Mouse (Mus musculus) limb, embryonic 15.5 days (tissue): Measurements from ENCODE around the gene Zfp689. TPM values are rescaled to one million over a fixed set of nuclear protein-coding genes. Genes with fewer than 3 reads are reported as not detected.
"Not testable (repeated sequence)": the region's sequence is repeated elsewhere in the genome, so short reads cannot be mapped to it uniquely, and the experiment has no call there.

ENCODE experiments used
- ATAC-seq: fragments of 200-750 bp; cut with Nextera tagmentation; 2 replicates; pipeline ENCODE4 v1.8.0; 2017; ENCODE audit warnings: low read depth, moderate TSS enrichment; ENCODE audit not compliant: insufficient number of reproducible peaks, low FRiP score, low TSS enrichment
- H3K27ac ChIP-seq: fragments of 300-500 bp; sonication (generic); 2 replicates; pipeline ENCODE4 v1.5.1; 2015; ENCODE audit warnings: moderate library complexity, mild to moderate bottlenecking, inconsistent platforms
- H3K27me3 ChIP-seq: fragments of 300-500 bp; sonication (generic); 2 replicates; pipeline ENCODE4 v1.6.1; 2015; ENCODE audit warnings: inconsistent platforms
- H3K36me3 ChIP-seq: fragments of 300-500 bp; sonication (generic); 2 replicates; pipeline ENCODE4 v1.6.1; 2015; ENCODE audit warnings: inconsistent platforms
- H3K4me1 ChIP-seq: fragments of 300-500 bp; sonication (generic); 2 replicates; pipeline ENCODE4 v1.6.1; 2015; ENCODE audit warnings: inconsistent platforms
- H3K4me2 ChIP-seq: fragments of 300-500 bp; sonication (generic); 2 replicates; pipeline ENCODE4 v1.6.1; 2015; ENCODE audit warnings: mild to moderate bottlenecking, inconsistent platforms
- H3K4me3 ChIP-seq: fragments of 300-500 bp; sonication (generic); 2 replicates; pipeline ENCODE4 v1.5.1; 2015; ENCODE audit warnings: mild to moderate bottlenecking, inconsistent platforms
- H3K9ac ChIP-seq: fragments of 300-500 bp; sonication (generic); 2 replicates; pipeline ENCODE4 v1.6.1; 2015; ENCODE audit warnings: inconsistent platforms
- H3K9me3 ChIP-seq: fragments of 300-500 bp; sonication (generic); 2 replicates; pipeline ENCODE4 v1.6.1; 2016; ENCODE audit warnings: inconsistent platforms
- WGBS: fragments of 180-500 bp; shearing (Covaris S2); methylation state at CpG from one replicate; pipeline ENCODE4 v1.1.7; 2015; 5-methylcytosine and 5-hydroxymethylcytosine counted together
- polyA plus RNA-seq: library from polyadenylated mRNA; unstranded; fragments of >200 nt; fragmentation: Nextera tagmentation; extraction: Ambion mirVana; gene quantifications from 2 replicates; pipeline ENCODE4 v1.2.1, GENCODE M21; 2015

Gene Zfp689
- 9.4 and 9.8 TPM in 2 replicates for polyA plus RNA-seq

DNA sequence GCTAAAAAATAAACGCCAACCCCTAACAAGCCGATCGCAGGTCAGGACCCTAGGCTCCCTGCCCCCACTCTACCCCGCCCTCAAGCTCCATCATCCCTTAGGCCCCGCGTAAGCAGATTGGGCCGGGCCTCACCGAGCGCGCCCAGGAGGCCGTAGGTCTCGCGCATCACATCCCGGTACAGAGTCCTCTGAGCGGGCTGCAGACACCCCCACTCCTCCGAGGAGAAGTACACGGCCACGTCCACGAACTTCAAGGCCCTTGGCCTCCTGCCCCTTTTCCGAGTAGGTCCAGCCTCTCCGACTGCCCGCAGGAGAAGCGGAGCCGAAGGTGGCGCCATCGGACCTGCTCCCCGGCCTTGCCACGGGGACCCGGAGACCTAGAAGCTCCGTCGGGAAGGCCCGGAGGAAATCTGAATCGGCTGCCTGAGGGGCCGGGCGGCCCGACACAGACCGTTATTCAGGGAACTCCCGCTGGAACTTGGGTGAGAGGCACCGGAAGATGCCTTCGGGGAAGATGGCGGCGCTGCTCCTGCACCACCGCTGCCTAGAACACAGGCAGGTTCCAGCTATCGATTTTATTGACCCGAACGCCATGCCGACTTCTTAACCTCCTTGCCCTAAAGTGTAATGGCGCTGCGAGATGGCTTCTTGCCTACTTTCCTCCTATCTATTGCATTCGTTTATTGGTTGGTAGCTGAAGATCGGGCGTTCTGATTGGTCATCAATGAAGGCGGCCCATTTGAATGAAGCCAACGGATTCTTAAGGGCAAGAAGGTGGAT lies at the start of gene Zfp689:
Gene Zfp689, minus strand, starts transcription at position 638 of the 780 bp plus-strand sequence.
- under 1% methylated on average over 54 of the region's 54 CpGs for WGBS
- H3K4me1 ChIP-seq: peaks cover 36% of the 10 kb centered on the region
- peaks cover 44% of the 10 kb centered on the region for H3K36me3 ChIP-seq
- ATAC-seq: peak; percentile 82
- no peaks in the 10 kb centered on the region for H3K27me3 ChIP-seq
- H3K4me2 ChIP-seq: peak within 1 kb of the TSS; percentile 69
- H3K9ac ChIP-seq: peak within 1 kb of the TSS; percentile 91
- peak within 1 kb of the TSS; percentile 89 for H3K4me3 ChIP-seq
- peak within 1 kb of the TSS; percentile 97 for H3K27ac ChIP-seq
- H3K9me3 ChIP-seq: no peaks in the 10 kb centered on the region

GRCm38 (mm10) chr7:127498407-127498806 lies 49.4 kb upstream of the Zfp689 start:
- H3K36me3 ChIP-seq: no peaks in the 10 kb centered on the region
- no peak for ATAC-seq
- no peak overlapping the region for H3K4me3 ChIP-seq
- H3K4me2 ChIP-seq: no peak overlapping the region
- 46% methylated on average over 3 of the region's 3 CpGs for WGBS
- no peaks in the 10 kb centered on the region for H3K27me3 ChIP-seq
- no peaks in the 10 kb centered on the region for H3K4me1 ChIP-seq
- no peak overlapping the region for H3K27ac ChIP-seq
- H3K9ac ChIP-seq: no peak overlapping the region
- no peaks in the 10 kb centered on the region for H3K9me3 ChIP-seq

DNA sequence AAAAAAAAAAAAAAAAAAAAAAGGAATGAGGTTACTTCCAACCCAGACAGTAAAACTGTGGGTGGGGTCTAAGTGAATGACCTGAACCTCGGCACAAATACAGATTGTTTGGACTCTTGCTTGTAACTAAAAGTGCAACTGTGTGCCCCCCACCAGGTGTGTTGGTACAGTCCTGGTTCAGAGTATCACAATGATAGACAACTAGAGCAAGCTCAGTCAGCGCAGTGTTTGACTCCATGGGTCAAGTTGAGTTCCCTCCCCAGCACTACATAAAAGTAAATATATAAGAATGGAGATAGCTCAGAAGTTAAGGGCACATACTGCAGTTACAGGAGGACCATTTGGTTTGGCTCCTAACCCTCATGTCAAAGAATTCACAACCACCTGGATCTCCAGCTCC lies 48.4 kb upstream of the Zfp689 start:
- Histone ChIP-seq H3K27me3 (no peaks in the 10 kb centered on the region), H3K9ac (no peak overlapping the region), H3K4me3 (no peak overlapping the region), H3K27ac (no peak overlapping the region), H3K9me3 (no peaks in the 10 kb centered on the region), H3K4me1 (no peaks in the 10 kb centered on the region), H3K4me2 (no peak overlapping the region), H3K36me3 (peaks cover 5% of the 10 kb centered on the region)
- ATAC-seq: no peak
- WGBS: 73% methylated on average over 2 of the region's 2 CpGs

GRCm38 (mm10) chr7:127494648-127495047 lies 45.7 kb upstream of the Zfp689 start:
- no peaks in the 10 kb centered on the region for H3K4me1 ChIP-seq
- H3K27ac ChIP-seq: no peak overlapping the region
- H3K9me3 ChIP-seq: no peaks in the 10 kb centered on the region
- no peak overlapping the region for H3K9ac ChIP-seq
- no peaks in the 10 kb centered on the region for H3K27me3 ChIP-seq
- no peak overlapping the region for H3K4me3 ChIP-seq
- no peak overlapping the region for H3K4me2 ChIP-seq
- H3K36me3 ChIP-seq: peaks cover 32% of the 10 kb centered on the region
- ATAC-seq: no peak

DNA sequence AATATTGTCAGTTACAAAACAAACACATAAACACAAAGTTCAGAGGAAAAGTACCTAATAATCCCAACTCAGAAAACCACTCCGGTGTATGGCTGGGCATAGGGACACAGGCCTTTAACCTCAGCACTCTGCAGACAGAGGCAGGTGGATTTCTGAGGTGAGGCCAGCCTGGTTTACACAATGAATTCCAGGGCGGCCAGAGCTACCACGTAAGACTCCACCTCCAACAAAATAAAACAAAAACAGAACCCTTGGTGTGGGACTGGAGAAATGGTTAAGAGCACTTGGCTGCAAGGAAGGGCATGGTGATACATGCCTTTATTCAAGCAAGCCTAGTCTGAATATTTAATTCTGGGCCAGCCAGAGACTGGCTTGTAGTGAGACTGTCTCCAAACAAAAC lies 42.9 kb upstream of the Zfp689 start:
- no peaks in the 10 kb centered on the region for H3K27me3 ChIP-seq
- H3K9ac ChIP-seq: no peak overlapping the region
- H3K36me3 ChIP-seq: peaks cover 58% of the 10 kb centered on the region
- no peak overlapping the region for H3K4me3 ChIP-seq
- no peak overlapping the region for H3K4me2 ChIP-seq
- WGBS: 91% methylated on average over 3 of the region's 3 CpGs
- no peak for ATAC-seq
- H3K4me1 ChIP-seq: no peaks in the 10 kb centered on the region
- H3K9me3 ChIP-seq: no peaks in the 10 kb centered on the region
- no peak overlapping the region for H3K27ac ChIP-seq

DNA sequence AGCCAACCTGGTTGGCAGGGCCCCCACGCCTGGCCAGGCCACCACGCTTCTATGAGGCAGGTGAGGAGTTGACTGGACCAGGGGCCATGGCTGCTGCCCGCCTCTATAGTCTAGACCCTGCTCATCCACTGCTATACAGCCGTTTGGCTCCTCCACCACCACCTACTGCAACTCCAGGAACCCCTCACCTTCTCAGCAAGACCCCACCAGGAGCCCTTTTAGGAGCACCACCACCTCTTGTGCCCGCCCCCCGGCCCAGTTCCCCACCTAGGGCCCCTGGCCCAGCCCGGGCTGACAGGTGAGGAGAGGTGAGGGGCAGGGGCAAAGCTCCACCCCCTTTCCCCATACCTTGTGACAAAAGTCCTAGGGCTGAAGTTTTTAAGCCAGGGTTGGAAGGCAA lies 41.0 kb upstream of the Zfp689 start:
- WGBS: 89% methylated on average over 7 of the region's 7 CpGs
- Histone ChIP-seq H3K27me3 (no peaks in the 10 kb centered on the region), H3K9ac (no peak overlapping the region), H3K4me3 (no peak overlapping the region), H3K36me3 (peaks cover 76% of the 10 kb centered on the region), H3K4me2 (no peak overlapping the region), H3K27ac (no peak overlapping the region), H3K4me1 (no peaks in the 10 kb centered on the region), H3K9me3 (no peaks in the 10 kb centered on the region)
- ATAC-seq: no peak

DNA sequence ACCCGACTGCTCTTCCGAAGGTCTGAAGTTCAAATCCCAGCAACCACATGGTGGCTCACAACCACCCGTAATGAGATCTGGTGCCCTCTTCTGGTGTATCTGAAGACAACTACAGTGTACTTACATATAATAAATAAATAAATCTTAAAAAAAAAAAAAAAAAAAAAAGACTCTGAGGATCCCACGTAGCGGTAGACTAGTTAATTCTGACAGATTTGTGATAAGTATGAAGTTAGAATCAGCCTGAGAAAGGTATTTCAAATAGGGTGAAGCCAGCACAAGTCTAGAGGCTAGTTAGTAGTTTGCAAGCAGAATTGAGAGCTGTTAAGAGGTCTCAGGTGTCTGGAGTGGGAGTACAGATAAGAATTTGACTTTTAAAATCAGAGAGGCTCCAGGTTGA lies 39.4 kb upstream of the Zfp689 start:
- H3K4me1 ChIP-seq, H3K4me3 ChIP-seq, ATAC-seq, H3K9me3 ChIP-seq, H3K27ac ChIP-seq, H3K9ac ChIP-seq, H3K27me3 ChIP-seq, H3K4me2 ChIP-seq: not testable (repeated sequence)
- peaks cover 91% of the 10 kb centered on the region for H3K36me3 ChIP-seq
- WGBS: 89% methylated on average over 4 of the region's 5 CpGs

GRCm38 (mm10) chr7:127485416-127485815 lies 36.5 kb upstream of the Zfp689 start:
- ATAC-seq: no peak
- Histone ChIP-seq H3K36me3 (peaks cover 87% of the 10 kb centered on the region), H3K9me3 (no peaks in the 10 kb centered on the region), H3K9ac (no peak overlapping the region), H3K4me1 (peaks cover 7% of the 10 kb centered on the region), H3K4me3 (no peak overlapping the region), H3K27me3 (no peaks in the 10 kb centered on the region), H3K27ac (no peak overlapping the region), H3K4me2 (no peak overlapping the region)
- 85% methylated on average over 5 of the region's 5 CpGs for WGBS

DNA sequence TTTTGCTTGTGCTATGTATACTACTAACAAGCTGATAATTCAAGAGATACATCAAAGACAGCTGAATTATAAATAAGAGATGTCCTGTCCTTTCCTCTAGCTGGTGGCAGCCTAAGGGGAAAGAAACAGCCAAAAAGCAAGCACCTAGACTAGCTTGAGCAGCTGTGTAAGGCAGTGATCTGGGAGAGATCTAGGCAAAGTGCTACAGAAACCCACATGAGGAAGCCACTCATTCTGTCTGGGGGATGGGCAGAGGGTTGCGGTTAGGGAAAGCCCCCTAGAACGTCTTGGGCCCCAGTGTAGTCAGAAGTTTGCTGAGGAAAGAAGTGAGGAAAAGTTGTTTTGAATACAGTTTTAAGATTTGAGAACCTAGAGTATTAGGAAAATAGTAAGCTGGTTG lies 31.4 kb upstream of the Zfp689 start:
- WGBS: 60% methylated on average over 2 of the region's 2 CpGs
- peaks cover 24% of the 10 kb centered on the region for H3K4me1 ChIP-seq
- H3K9ac ChIP-seq: 0 out of 2 replicates have a peak overlapping the region, but pooled peaks have one; percentile 92
- no peak for ATAC-seq
- H3K9me3 ChIP-seq: no peaks in the 10 kb centered on the region
- peak overlapping the region; percentile 80 for H3K4me2 ChIP-seq
- no peak overlapping the region for H3K27ac ChIP-seq
- peaks cover 52% of the 10 kb centered on the region for H3K36me3 ChIP-seq
- H3K27me3 ChIP-seq: no peaks in the 10 kb centered on the region
- peak overlapping the region; percentile 99 for H3K4me3 ChIP-seq

DNA sequence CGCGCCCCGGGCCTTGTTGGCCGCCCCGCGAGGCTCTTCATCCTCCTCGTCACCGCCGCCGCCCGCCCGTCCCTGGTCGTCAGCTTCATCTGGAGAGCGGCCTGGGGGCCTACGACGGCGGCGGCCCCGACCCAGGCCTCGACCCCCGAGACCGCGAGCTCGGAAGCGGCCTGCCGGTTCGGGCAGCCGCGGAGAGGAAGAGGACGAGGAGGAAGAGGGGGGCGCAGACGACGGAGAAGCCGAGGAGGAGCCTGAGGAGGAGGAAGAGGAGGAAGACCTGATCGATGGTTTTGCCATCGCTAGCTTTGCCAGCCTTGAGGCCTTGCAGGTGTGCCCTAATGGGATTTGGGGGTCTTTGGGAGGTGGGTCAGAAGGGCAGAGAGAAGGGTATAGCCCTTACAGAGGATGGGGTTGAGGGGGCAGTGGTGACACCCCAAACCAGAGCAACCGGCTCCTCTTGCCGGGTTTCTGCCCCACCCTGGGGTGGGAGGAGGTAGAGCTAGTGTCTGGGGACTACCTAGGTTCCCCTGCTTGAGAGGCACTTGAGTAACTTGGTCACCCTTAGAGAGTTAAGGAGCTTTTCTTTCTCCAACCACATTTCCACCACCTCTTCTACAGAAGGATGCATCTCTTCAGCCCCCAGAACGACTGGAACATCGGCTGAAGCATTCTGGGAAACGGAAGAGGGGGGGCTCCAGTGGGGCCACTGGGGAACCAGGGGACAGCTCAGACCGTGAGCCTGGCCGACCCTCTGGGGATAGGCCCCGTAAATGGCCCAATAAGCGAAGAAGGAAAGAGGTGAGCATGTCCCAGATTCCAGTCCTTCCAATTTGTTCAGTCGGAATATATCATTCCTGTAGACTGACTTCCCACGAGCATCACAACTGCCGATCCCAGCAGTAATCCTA lies 30.6 kb upstream of the Zfp689 start:
- Histone ChIP-seq H3K36me3 (peaks cover 52% of the 10 kb centered on the region), H3K4me3 (peak overlapping the region; percentile 99), H3K27ac (peak overlapping the region; percentile 98), H3K4me1 (peaks cover 24% of the 10 kb centered on the region), H3K27me3 (no peaks in the 10 kb centered on the region), H3K9ac (peak overlapping the region; percentile 92), H3K4me2 (peak overlapping the region; percentile 80), H3K9me3 (no peaks in the 10 kb centered on the region)
- WGBS: 2% methylated on average over 44 of the region's 48 CpGs
- no peak for ATAC-seq

DNA sequence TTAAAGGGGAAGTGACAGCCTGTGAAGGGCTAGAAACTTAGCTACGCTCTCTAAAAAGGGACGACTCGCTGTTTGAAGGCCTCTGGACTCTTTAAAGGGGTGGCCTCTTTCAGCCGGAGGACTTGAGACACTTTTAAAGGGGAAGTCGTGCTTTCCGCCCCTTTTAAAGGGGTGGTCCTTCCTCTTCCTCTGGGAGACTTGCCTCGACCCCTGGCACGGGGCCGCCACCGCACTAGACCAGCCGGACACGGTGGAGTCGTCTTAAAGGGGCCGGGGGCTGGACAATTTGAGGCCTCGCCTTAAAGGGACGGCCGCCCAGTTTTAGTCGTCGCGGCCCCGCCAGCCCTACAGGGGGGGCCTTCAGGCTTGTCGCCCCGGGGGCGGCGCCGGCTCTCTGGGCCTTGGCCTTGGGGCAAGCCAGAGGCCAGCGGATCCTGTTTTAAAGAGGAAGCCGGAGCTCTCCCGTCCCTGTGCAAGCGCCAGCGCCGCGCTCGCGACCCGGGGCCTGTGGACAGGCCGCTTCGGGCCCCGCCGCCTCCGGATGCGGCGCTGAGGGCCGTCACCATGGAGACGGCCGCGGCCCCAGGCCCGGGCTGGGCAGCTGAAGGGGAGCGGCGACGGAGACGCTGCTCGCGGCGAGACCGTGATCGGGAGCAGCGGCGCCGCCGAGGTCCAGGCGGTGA lies 29.8 kb upstream of the Zfp689 start, which contains the start of gene Fbrs:
Gene Fbrs, plus strand, starts transcription at position 565 of the 683 bp plus-strand sequence.
- Histone ChIP-seq H3K9ac (peak within 1 kb of the TSS; percentile 92), H3K27me3 (no peaks in the 10 kb centered on the region), H3K4me1 (peaks cover 24% of the 10 kb centered on the region), H3K9me3 (no peaks in the 10 kb centered on the region), H3K4me3 (peak within 1 kb of the TSS; percentile 99), H3K4me2 (peak within 1 kb of the TSS; percentile 80), H3K36me3 (peaks cover 51% of the 10 kb centered on the region), H3K27ac (peak within 1 kb of the TSS; percentile 98)
- peak; percentile 78 for ATAC-seq
- WGBS: 0% methylated on average over 52 of the region's 62 CpGs
